Mouse (Mus musculus): ENCODE measurements around the gene Coil.

- TF ChIP-seq CTCF (IDR thresholded peaks at IDR 0.05; ENCODE audit: low read depth) (no peak), EP300 (IDR thresholded peaks at IDR 0.05; ENCODE audit: low read depth) (no peak)
These were observed 26.4 kb downstream of the Coil start for GRCm38 (mm10) chr11:88996427-88996826.

All from liver, embryonic 14.5 days (tissue).